Mouse (Mus musculus): ENCODE data around the gene Eif2b2. TPM values are rescaled to one million over a fixed set of nuclear protein-coding genes. Genes with fewer than 3 reads are reported as not detected.

The Eif2b2 gene
- polyA plus RNA-seq, 1 experiment from 2014 or later = 60.6 TPM

GRCm38 (mm10) chr12:85176846-85177523 lies 42.3 kb upstream of the Eif2b2 start:
- Histone ChIP-seq H3K27ac (ENCODE audit: low read depth, low read length) (no peak overlapping the region), H3K4me2 (peak overlapping the region; percentile 65), H3K9ac (ENCODE audit: low read depth, low read length) (peak overlapping the region; percentile 53), H3K9me3 (replicated peaks; ENCODE audit: control insufficient read depth, low read length) (no peaks in the 10 kb centered on the region), H3K4me3 (ENCODE audit: low read depth, low read length) (peak overlapping the region; percentile 38), H3K4me1 (ENCODE audit: control insufficient read depth, insufficient read depth, low read length) (peaks cover 50% of the 10 kb centered on the region), H3K27me3 (ENCODE audit: control insufficient read depth, insufficient read depth, low read length) (peaks cover 5% of the 10 kb centered on the region), H3K36me3 (ENCODE audit: control insufficient read depth, insufficient read depth, low read length) (no peaks in the 10 kb centered on the region)
- WGBS (ENCODE audit: insufficient replicate concordance) = 1% methylated on average over 30 of the region's 32 CpGs
- 0 out of 2 replicates have a peak, but pooled peaks have one; percentile 24 for ATAC-seq (replicated peaks; ENCODE audit: insufficient number of reproducible peaks, low FRiP score, low TSS enrichment)

- no peaks in the 10 kb centered on the region for H3K9me3 ChIP-seq (replicated peaks; ENCODE audit: control insufficient read depth, low read length)
- H3K27me3 ChIP-seq (ENCODE audit: control insufficient read depth, insufficient read depth, low read length) = peaks cover 8% of the 10 kb centered on the region
- H3K4me2 ChIP-seq = peak within 1 kb of the TSS; percentile 65
- H3K27ac ChIP-seq (ENCODE audit: low read depth, low read length) = no peak within 1 kb of the TSS
- no peaks in the 10 kb centered on the region for H3K36me3 ChIP-seq (ENCODE audit: control insufficient read depth, insufficient read depth, low read length)
- peak within 1 kb of the TSS; percentile 38 for H3K4me3 ChIP-seq (ENCODE audit: low read depth, low read length)
- H3K9ac ChIP-seq (ENCODE audit: low read depth, low read length) = peak within 1 kb of the TSS; percentile 53
- 78% methylated on average over 10 of the region's 10 CpGs for WGBS (ENCODE audit: insufficient replicate concordance)
- H3K4me1 ChIP-seq (ENCODE audit: control insufficient read depth, insufficient read depth, low read length) = peaks cover 48% of the 10 kb centered on the region
- no peak for ATAC-seq (replicated peaks; ENCODE audit: insufficient number of reproducible peaks, low FRiP score, low TSS enrichment)
Measured at GRCm38 (mm10) chr12:85177740-85178239, 41.5 kb upstream of the Eif2b2 start, which contains the start of gene Pgf. Gene Pgf, minus strand, starts transcription at chr12:85177790.

- H3K9me3 ChIP-seq (replicated peaks; ENCODE audit: control insufficient read depth, low read length) = no peaks in the 10 kb centered on the region
- no peak overlapping the region for H3K27ac ChIP-seq (ENCODE audit: low read depth, low read length)
- H3K4me3 ChIP-seq (ENCODE audit: low read depth, low read length) = no peak overlapping the region
- H3K27me3 ChIP-seq (ENCODE audit: control insufficient read depth, insufficient read depth, low read length) = peaks cover 8% of the 10 kb centered on the region
- no peak for ATAC-seq (replicated peaks; ENCODE audit: insufficient number of reproducible peaks, low FRiP score, low TSS enrichment)
- no peak overlapping the region for H3K4me2 ChIP-seq
- H3K9ac ChIP-seq (ENCODE audit: low read depth, low read length) = no peak overlapping the region
- H3K4me1 ChIP-seq (ENCODE audit: control insufficient read depth, insufficient read depth, low read length) = peaks cover 48% of the 10 kb centered on the region
- WGBS (ENCODE audit: insufficient replicate concordance) = 71% methylated on average over 2 of the region's 2 CpGs
- no peaks in the 10 kb centered on the region for H3K36me3 ChIP-seq (ENCODE audit: control insufficient read depth, insufficient read depth, low read length)
Measured at GRCm38 (mm10) chr12:85178294-85178693, 41.0 kb upstream of the Eif2b2 start.

- H3K4me2 ChIP-seq = peak overlapping the region; percentile 20
- 23% methylated on average over 15 of the region's 17 CpGs for WGBS (ENCODE audit: insufficient replicate concordance)
- H3K27ac ChIP-seq (ENCODE audit: low read depth, low read length) = no peak overlapping the region
- no peaks in the 10 kb centered on the region for H3K36me3 ChIP-seq (ENCODE audit: control insufficient read depth, insufficient read depth, low read length)
- H3K4me1 ChIP-seq (ENCODE audit: control insufficient read depth, insufficient read depth, low read length) = peaks cover 29% of the 10 kb centered on the region
- no peak for ATAC-seq (replicated peaks; ENCODE audit: insufficient number of reproducible peaks, low FRiP score, low TSS enrichment)
- H3K27me3 ChIP-seq (ENCODE audit: control insufficient read depth, insufficient read depth, low read length) = peaks cover 8% of the 10 kb centered on the region
- no peak overlapping the region for H3K9ac ChIP-seq (ENCODE audit: low read depth, low read length)
- H3K4me3 ChIP-seq (ENCODE audit: low read depth, low read length) = no peak overlapping the region
- H3K9me3 ChIP-seq (replicated peaks; ENCODE audit: control insufficient read depth, low read length) = no peaks in the 10 kb centered on the region
Measured at GRCm38 (mm10) chr12:85181475-85182344, 37.6 kb upstream of the Eif2b2 start.

- Histone ChIP-seq H3K4me2 (peak overlapping the region; percentile 20; the same call in 1 of the 2 replicates), H3K9me3 (replicated peaks; ENCODE audit: control insufficient read depth, low read length) (no peaks in the 10 kb centered on the region), H3K4me3 (ENCODE audit: low read depth, low read length) (no peak overlapping the region), H3K27me3 (ENCODE audit: control insufficient read depth, insufficient read depth, low read length) (peaks cover 8% of the 10 kb centered on the region), H3K9ac (ENCODE audit: low read depth, low read length) (no peak overlapping the region), H3K36me3 (ENCODE audit: control insufficient read depth, insufficient read depth, low read length) (no peaks in the 10 kb centered on the region), H3K4me1 (ENCODE audit: control insufficient read depth, insufficient read depth, low read length) (peaks cover 25% of the 10 kb centered on the region), H3K27ac (ENCODE audit: low read depth, low read length) (no peak overlapping the region)
- ATAC-seq (replicated peaks; ENCODE audit: insufficient number of reproducible peaks, low FRiP score, low TSS enrichment) = no peak
- 21% methylated on average over 8 of the region's 8 CpGs for WGBS (ENCODE audit: insufficient replicate concordance)
Measured at GRCm38 (mm10) chr12:85182345-85182643, 37.0 kb upstream of the Eif2b2 start.

GRCm38 (mm10) chr12:85182898-85183297 lies 36.4 kb upstream of the Eif2b2 start:
- Histone ChIP-seq H3K4me3 (ENCODE audit: low read depth, low read length) (no peak overlapping the region), H3K9ac (ENCODE audit: low read depth, low read length) (no peak overlapping the region), H3K36me3 (ENCODE audit: control insufficient read depth, insufficient read depth, low read length) (no peaks in the 10 kb centered on the region), H3K4me1 (ENCODE audit: control insufficient read depth, insufficient read depth, low read length) (peaks cover 19% of the 10 kb centered on the region), H3K4me2 (no peak overlapping the region), H3K27ac (ENCODE audit: low read depth, low read length) (no peak overlapping the region), H3K9me3 (replicated peaks; ENCODE audit: control insufficient read depth, low read length) (no peaks in the 10 kb centered on the region), H3K27me3 (ENCODE audit: control insufficient read depth, insufficient read depth, low read length) (peaks cover 8% of the 10 kb centered on the region)
- 63% methylated on average over 5 of the region's 5 CpGs for WGBS (ENCODE audit: insufficient replicate concordance)
- ATAC-seq (replicated peaks; ENCODE audit: insufficient number of reproducible peaks, low FRiP score, low TSS enrichment) = no peak

- Histone ChIP-seq H3K9ac (ENCODE audit: low read depth, low read length) (no peak overlapping the region), H3K4me2 (no peak overlapping the region), H3K27ac (ENCODE audit: low read depth, low read length) (no peak overlapping the region), H3K4me3 (ENCODE audit: low read depth, low read length) (no peak overlapping the region), H3K27me3 (ENCODE audit: control insufficient read depth, insufficient read depth, low read length) (peaks cover 8% of the 10 kb centered on the region), H3K36me3 (ENCODE audit: control insufficient read depth, insufficient read depth, low read length) (no peaks in the 10 kb centered on the region), H3K4me1 (ENCODE audit: control insufficient read depth, insufficient read depth, low read length) (peaks cover 18% of the 10 kb centered on the region), H3K9me3 (replicated peaks; ENCODE audit: control insufficient read depth, low read length) (no peaks in the 10 kb centered on the region)
- 54% methylated on average over 5 of the region's 5 CpGs for WGBS (ENCODE audit: insufficient replicate concordance)
- ATAC-seq (replicated peaks; ENCODE audit: insufficient number of reproducible peaks, low FRiP score, low TSS enrichment) = no peak
Measured at GRCm38 (mm10) chr12:85184118-85184517, 35.2 kb upstream of the Eif2b2 start.

GRCm38 (mm10) chr12:85185810-85186209 lies 33.5 kb upstream of the Eif2b2 start:
- Histone ChIP-seq H3K4me2 (no peak overlapping the region), H3K4me1 (ENCODE audit: control insufficient read depth, insufficient read depth, low read length) (peaks cover 18% of the 10 kb centered on the region), H3K4me3 (ENCODE audit: low read depth, low read length) (no peak overlapping the region), H3K27me3 (ENCODE audit: control insufficient read depth, insufficient read depth, low read length) (peaks cover 8% of the 10 kb centered on the region), H3K36me3 (ENCODE audit: control insufficient read depth, insufficient read depth, low read length) (no peaks in the 10 kb centered on the region), H3K27ac (ENCODE audit: low read depth, low read length) (no peak overlapping the region), H3K9ac (ENCODE audit: low read depth, low read length) (no peak overlapping the region), H3K9me3 (replicated peaks; ENCODE audit: control insufficient read depth, low read length) (no peaks in the 10 kb centered on the region)
- WGBS (ENCODE audit: insufficient replicate concordance) = 33% methylated on average over 8 of the region's 8 CpGs
- ATAC-seq (replicated peaks; ENCODE audit: insufficient number of reproducible peaks, low FRiP score, low TSS enrichment) = peak; percentile 69; the same call in 1 of the 2 replicates
